Mouse (Mus musculus) olfactory bulb, adult 2 months (tissue): ENCODE data around the gene Rad51d.

ENCODE experiments used
- CTCF ChIP-seq: fragments of 200-500 bp; IDR thresholded peaks from 2 replicates; pipeline ENCODE4 v1.5.1; 2012; ENCODE audit warnings: low read depth, mild to moderate bottlenecking, low read length, moderate library complexity; ENCODE audit not compliant: insufficient read depth
- POLR2A ChIP-seq: fragments of 200-500 bp; IDR thresholded peaks from 2 replicates; pipeline ENCODE4 v1.6.1; 2012; ENCODE audit warnings: mild to moderate bottlenecking, low read depth, low read length, moderate library complexity; ENCODE audit not compliant: insufficient read depth

DNA sequence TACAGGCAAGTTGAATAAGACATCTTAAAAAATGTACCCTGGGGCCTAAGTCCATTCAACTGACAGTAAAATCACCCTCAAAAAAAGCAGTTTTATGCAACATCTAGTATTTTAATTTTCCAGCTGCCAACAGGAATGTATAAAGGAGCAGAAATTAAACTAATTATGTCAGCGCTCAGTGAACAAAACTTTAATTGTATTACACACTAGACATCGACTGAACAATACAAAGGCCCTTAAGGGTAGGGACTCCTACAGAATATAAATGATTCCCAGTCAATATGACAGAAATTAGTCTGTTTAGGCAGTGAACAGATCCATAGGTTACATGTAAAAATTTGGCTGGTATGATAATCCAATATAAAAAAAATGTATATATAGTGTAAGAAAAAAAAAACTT, 27.4 kb downstream of the Rad51d start:
- no peak for TF ChIP-seq CTCF
- no peak for TF ChIP-seq POLR2A
